Mouse (Mus musculus): ENCODE results near the gene Olfr180.

Gene Olfr180

DNA sequence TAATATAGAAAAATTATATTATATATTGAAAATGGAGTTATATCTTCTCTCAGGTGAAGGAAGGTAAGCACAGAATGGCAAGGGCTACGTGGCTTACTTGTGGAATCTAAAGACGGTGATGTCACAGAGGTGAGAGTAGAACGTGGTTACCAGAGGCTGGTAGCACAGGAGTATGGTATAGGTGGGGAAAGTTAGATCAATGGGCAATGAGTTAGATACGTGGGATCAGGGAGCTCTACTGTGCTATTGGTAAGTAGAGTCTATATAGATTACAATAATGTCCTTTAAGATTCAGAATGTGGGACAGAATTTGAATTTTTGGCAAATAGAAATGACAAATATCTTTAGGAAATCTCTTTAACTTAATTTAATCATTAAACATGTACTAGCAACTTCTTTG is at the start of gene Olfr180:
TSS of gene Olfr180 (minus strand) at position 101 of the 400 bp plus-strand sequence.
- no peak for DNase-seq (ENCODE audit: low spot score)

DNA sequence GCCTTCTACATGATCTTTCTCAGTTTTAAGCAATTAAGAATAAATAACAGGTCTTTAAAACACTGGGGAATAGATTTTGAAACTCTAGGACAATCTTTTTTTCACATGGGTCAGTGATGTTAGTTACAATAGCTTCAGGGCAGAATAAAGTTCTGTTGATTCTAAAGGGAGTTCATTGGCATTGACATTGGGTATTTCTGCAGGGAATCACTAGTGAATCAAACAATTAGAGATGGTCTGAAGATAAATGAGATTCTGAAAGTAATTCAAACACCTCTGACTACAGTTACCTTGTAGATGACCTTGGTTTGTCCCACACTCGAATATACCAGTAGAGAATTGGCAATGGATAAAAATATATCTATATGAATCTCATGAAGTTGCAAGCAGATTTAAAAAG is 537 bp downstream of the Olfr180 start, which contains the start of gene Olfr181:
TSS of gene Olfr181 (minus strand) at position 101 of the 400 bp plus-strand sequence.
- DNase-seq (ENCODE audit: low spot score), result no peak

GRCm38 (mm10) chr16:58891963-58892362 is 37.2 kb downstream of the Olfr180 start, which contains the start of gene Olfr178:
Gene Olfr178, minus strand, starts transcription at chr16:58892063.
- no peak for DNase-seq (ENCODE audit: low spot score)

- no peak for DNase-seq (ENCODE audit: low spot score)
Measured at GRCm38 (mm10) chr16:58884416-58884815, 44.8 kb downstream of the Olfr180 start.

DNA sequence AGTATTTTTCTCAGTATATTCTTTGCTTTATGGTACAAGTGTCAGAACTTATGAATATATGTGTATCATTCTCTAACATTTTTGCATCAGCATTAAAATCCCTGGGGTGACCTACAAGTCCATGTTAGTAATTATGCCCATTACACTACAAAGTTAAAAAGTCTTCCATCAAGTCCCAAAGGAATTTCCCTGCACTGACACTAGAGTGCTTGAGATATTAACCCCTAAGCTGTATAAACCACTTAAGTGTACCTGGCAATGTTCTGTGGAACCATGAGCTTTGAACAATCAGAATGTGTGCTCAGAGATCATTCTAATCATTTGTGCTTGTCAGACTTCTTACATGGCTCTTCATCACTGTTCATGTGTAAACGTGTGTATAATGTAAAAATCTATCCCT is 54.5 kb downstream of the Olfr180 start, which contains the start of gene Olfr177:
TSS of gene Olfr177 (minus strand) at position 101 of the 400 bp plus-strand sequence.
- DNase-seq (ENCODE audit: low spot score), result no peak
